Mouse (Mus musculus): ENCODE data around the gene Tars2.
"Not testable (repeated sequence)": the region's sequence is repeated elsewhere in the genome, so short reads cannot be mapped to it uniquely, and the experiment has no call there.

Gene Tars2

DNA sequence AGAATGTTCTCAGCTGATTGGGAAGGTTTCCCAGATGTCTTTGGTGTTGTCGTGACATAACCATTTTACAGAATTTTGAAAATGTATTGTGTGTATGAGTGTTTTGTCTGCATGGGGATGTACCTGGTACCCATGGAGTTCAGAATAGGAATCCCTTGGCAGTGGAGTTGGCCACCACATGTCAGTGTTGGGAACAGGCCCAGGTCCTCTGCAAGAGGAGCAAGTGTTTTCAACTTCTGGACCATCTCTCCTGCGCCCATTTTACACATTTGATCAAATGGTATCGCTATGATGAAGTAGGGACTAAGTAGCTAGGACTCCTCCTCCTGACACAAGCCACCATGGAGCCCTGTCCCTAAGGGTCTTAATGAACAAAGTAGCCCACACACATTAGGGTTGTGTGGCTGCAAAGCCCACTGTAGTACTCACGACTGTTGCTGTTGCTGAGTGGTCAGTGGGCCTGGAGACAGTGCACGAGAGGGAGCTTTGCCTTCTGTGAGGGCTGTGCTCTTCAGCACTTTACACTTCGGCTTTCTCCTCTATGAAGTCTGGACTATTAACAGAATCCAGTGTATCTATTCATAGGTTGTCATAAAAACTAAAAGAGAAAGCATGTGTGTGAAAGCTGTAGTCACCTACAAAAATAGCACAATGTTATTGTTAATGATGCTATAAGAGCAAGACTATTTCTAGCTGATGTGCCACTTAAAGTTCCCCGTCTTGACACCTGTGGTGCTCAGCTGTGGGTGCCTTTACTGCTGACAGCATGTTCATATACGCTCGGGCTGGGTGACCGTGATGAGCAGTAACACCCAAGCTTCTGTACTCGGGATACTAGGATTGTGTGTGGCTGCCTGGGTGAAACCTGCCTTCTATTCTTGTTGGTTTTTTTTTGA, 65.0 kb downstream of the Tars2 start:
- no peak for DNase-seq

GRCm38 (mm10) chr3:95693821-95694807, 65.9 kb downstream of the Tars2 start:
- peak; percentile 58 to 72 for DNase-seq

GRCm38 (mm10) chr3:95692677-95693076, 67.3 kb downstream of the Tars2 start:
- DNase-seq: no peak

GRCm38 (mm10) chr3:95690552-95690951, 69.5 kb downstream of the Tars2 start:
- not testable (repeated sequence) for DNase-seq

All from lung, adult 18-20 months (tissue).